Mouse (Mus musculus): ENCODE results near the gene Gm47955. TPM values are rescaled to one million over a fixed set of nuclear protein-coding genes. Genes with fewer than 3 reads are reported as not detected.

The Gm47955 gene
- total RNA-seq, 1 experiment: not detected

DNA sequence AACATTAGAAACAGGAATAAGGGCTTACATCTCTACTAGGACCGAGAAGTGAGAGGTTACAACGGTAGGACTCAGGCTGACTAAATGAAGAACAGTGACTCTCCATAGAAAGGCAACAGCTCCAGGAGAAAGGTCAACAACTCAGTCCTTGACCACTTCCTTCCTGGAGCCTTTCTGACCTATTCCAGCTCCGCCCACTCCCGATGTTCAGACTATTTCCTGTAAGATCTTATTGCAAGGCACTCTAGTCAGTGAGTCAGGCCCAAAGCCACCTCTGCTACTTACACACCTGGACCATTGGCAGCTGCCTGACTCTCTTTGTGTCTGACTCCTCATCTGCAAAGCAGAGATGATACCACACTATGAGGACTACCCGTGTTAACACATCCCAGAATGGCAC lies 15.7 kb downstream of the Gm47955 start:
- H3K4me1 ChIP-seq (ENCODE audit: control insufficient read depth in 2 of 2, insufficient read depth in 2 of 2, low read length in 2 of 2, poor library complexity in 1 of 2): no peaks in the 10 kb centered on the region
- in situ Hi-C loops (cut with MboI; ENCODE audit: low sequenced_read_pairs in 2 of 2, unreplicated experiment in 2 of 2): loop anchor here in 1 of 2 experiments (25.0 kb wide), 1 partner anchor 163 kb away; no protein-coding TSS in a partner anchor
- no peak overlapping the region for H3K9ac ChIP-seq (ENCODE audit: insufficient read depth, low read depth, low read length, poor library complexity, severe bottlenecking)
- H3K27ac ChIP-seq (ENCODE audit: insufficient read depth, low read depth, low read length, poor library complexity, severe bottlenecking): no peak overlapping the region
- no peak overlapping the region for H3K4me3 ChIP-seq (ENCODE audit: insufficient read depth in 1 of 2, low read depth in 1 of 2, low read length in 2 of 2, poor library complexity in 1 of 2, severe bottlenecking in 1 of 2)
- H3K36me3 ChIP-seq (ENCODE audit: control insufficient read depth, insufficient read depth, low read length, poor library complexity, severe bottlenecking): no peaks in the 10 kb centered on the region
- H3K9me3 ChIP-seq (ENCODE audit: control insufficient read depth, insufficient read depth, low read depth, low read length): no peaks in the 10 kb centered on the region
- TF ChIP-seq ZNF384 (IDR thresholded peaks at IDR 0.05; ENCODE audit: low read depth, low read length): no peak
- no peak for TF ChIP-seq ZC3H11A (IDR thresholded peaks at IDR 0.05; ENCODE audit: borderline replicate concordance, low read depth, low read length)
- no peak for TF ChIP-seq HCFC1 (IDR thresholded peaks at IDR 0.05; ENCODE audit: borderline replicate concordance, insufficient read depth, low read length)
- no peak for TF ChIP-seq CHD2 (IDR thresholded peaks at IDR 0.05; ENCODE audit: low read depth, low read length)
- no peak for DNase-seq (ENCODE audit: low read depth, low spot score)

DNA sequence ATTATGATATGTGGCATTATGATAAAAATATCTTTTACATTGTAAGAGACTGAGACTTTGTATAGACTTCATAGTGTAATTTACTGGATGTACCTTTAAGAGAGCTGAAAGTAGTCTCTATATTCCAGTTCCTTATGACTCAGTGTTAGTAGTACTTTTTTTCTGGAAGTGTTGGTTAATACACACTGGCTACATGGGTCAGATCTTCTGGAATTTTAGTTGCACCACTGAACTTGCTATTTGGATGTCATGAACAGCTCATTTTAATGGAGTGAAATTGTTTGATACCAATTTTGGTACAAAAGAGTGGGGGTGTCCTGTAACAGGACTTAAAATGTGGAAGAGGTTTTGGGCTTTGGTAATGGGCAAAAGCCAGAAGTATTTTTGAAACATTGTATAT lies 17.8 kb downstream of the Gm47955 start:
- no peaks in the 10 kb centered on the region for H3K9me3 ChIP-seq (ENCODE audit: control insufficient read depth, insufficient read depth, low read depth, low read length)
- TF ChIP-seq ZNF384 (IDR thresholded peaks at IDR 0.05; ENCODE audit: low read depth, low read length): no peak
- TF ChIP-seq HCFC1 (IDR thresholded peaks at IDR 0.05; ENCODE audit: borderline replicate concordance, insufficient read depth, low read length): no peak
- no peak for TF ChIP-seq CHD2 (IDR thresholded peaks at IDR 0.05; ENCODE audit: low read depth, low read length)
- no peak for TF ChIP-seq MAFK (IDR thresholded peaks at IDR 0.05; ENCODE audit: insufficient read depth, low read depth, low read length)
- no peak for TF ChIP-seq ZC3H11A (IDR thresholded peaks at IDR 0.05; ENCODE audit: borderline replicate concordance, low read depth, low read length)
- H3K36me3 ChIP-seq (ENCODE audit: control insufficient read depth, insufficient read depth, low read length, poor library complexity, severe bottlenecking): no peaks in the 10 kb centered on the region
- H3K9ac ChIP-seq (ENCODE audit: insufficient read depth, low read depth, low read length, poor library complexity, severe bottlenecking): no peak overlapping the region
- in situ Hi-C loops (cut with MboI; ENCODE audit: low sequenced_read_pairs in 2 of 2, unreplicated experiment in 2 of 2): loop anchor here in 1 of 2 experiments (25.0 kb wide), 1 partner anchor 166 kb away; no protein-coding TSS in a partner anchor
- H3K4me1 ChIP-seq (ENCODE audit: control insufficient read depth in 2 of 2, insufficient read depth in 2 of 2, low read length in 2 of 2, poor library complexity in 1 of 2): no peaks in the 10 kb centered on the region
- no peak overlapping the region for H3K4me3 ChIP-seq (ENCODE audit: insufficient read depth in 1 of 2, low read depth in 1 of 2, low read length in 2 of 2, poor library complexity in 1 of 2, severe bottlenecking in 1 of 2)
- DNase-seq (ENCODE audit: low read depth, low spot score): no peak
- no peak overlapping the region for H3K27ac ChIP-seq (ENCODE audit: insufficient read depth, low read depth, low read length, poor library complexity, severe bottlenecking)

DNA sequence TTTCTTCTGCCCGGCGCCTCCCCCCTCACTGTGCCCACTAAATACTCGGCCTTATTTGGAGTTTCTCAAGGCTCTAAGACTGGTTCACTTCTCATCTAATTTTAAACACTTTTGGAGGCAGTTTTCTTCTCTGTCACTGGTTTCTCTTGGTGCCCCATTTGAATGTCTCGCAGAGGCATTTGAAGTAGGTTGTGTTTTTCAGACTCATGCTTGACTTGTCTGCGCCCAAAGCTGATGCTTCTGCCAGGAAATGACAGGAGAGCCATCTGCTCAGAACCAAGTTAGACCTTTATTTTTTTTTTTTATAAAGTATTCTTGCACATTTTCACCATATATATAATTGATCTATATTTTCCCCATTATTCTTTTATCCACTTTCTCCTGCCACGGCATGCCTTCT lies 26.7 kb downstream of the Gm47955 start:
- no peaks in the 10 kb centered on the region for H3K36me3 ChIP-seq (ENCODE audit: control insufficient read depth, insufficient read depth, low read length, poor library complexity, severe bottlenecking)
- no peak overlapping the region for H3K27ac ChIP-seq (ENCODE audit: insufficient read depth, low read depth, low read length, poor library complexity, severe bottlenecking)
- no peak for TF ChIP-seq ZC3H11A (IDR thresholded peaks at IDR 0.05; ENCODE audit: borderline replicate concordance, low read depth, low read length)
- TF ChIP-seq MAFK (IDR thresholded peaks at IDR 0.05; ENCODE audit: insufficient read depth, low read depth, low read length): no peak
- no peak for TF ChIP-seq HCFC1 (IDR thresholded peaks at IDR 0.05; ENCODE audit: borderline replicate concordance, insufficient read depth, low read length)
- TF ChIP-seq ZNF384 (IDR thresholded peaks at IDR 0.05; ENCODE audit: low read depth, low read length): no peak
- no peak for TF ChIP-seq CHD2 (IDR thresholded peaks at IDR 0.05; ENCODE audit: low read depth, low read length)
- in situ Hi-C loops (cut with MboI; ENCODE audit: low sequenced_read_pairs in 2 of 2, unreplicated experiment in 2 of 2): loop anchor here (10.0 to 25.0 kb wide), 2 partner anchors 174 to 182 kb away; no protein-coding TSS in a partner anchor
- H3K4me1 ChIP-seq (ENCODE audit: control insufficient read depth in 2 of 2, insufficient read depth in 2 of 2, low read length in 2 of 2, poor library complexity in 1 of 2): no peaks in the 10 kb centered on the region
- DNase-seq (ENCODE audit: low read depth, low spot score): no peak
- H3K9me3 ChIP-seq (ENCODE audit: control insufficient read depth, insufficient read depth, low read depth, low read length): no peaks in the 10 kb centered on the region
- no peak overlapping the region for H3K4me3 ChIP-seq (ENCODE audit: insufficient read depth in 1 of 2, low read depth in 1 of 2, low read length in 2 of 2, poor library complexity in 1 of 2, severe bottlenecking in 1 of 2)
- H3K9ac ChIP-seq (ENCODE audit: insufficient read depth, low read depth, low read length, poor library complexity, severe bottlenecking): no peak overlapping the region

DNA sequence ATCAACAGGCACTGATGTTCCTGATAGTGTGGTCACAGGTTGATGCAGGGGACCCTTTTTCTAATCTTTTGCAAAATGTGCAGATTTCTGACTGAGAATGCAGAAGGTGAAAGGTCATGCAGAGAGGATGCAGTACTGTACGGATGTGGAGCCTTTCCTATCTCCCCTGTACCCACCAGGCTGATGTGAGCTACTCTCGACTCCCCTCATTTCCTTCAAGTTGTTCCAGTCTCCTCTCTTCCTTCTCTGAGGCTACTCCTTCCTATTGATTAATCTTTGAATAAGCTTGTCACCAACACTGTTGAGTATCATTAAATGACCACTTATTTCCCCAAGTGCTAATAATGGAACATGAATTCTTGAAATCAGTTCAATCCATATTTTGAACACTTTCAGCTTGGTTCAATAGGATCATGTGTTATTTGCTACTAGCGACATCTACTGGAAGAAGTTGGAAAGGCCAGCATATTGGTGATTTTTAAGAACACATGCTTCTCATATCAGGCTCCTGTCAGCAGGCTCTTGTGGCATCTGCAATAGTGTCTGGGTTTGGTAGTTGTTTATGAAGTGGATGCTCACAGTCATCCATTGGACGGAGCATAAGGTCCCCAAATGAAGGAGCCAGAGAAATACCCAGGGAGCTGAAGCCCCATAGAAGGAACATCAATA lies 27.6 kb downstream of the Gm47955 start:
- DNase-seq (ENCODE audit: low read depth, low spot score): peak; percentile 63
- no peak overlapping the region for H3K4me3 ChIP-seq (ENCODE audit: insufficient read depth in 1 of 2, low read depth in 1 of 2, low read length in 2 of 2, poor library complexity in 1 of 2, severe bottlenecking in 1 of 2)
- no peaks in the 10 kb centered on the region for H3K4me1 ChIP-seq (ENCODE audit: control insufficient read depth in 2 of 2, insufficient read depth in 2 of 2, low read length in 2 of 2, poor library complexity in 1 of 2)
- TF ChIP-seq ZC3H11A (IDR thresholded peaks at IDR 0.05; ENCODE audit: borderline replicate concordance, low read depth, low read length) (peak; percentile 43; the same call in 1 of the 2 replicates), MAFK (IDR thresholded peaks at IDR 0.05; ENCODE audit: insufficient read depth, low read depth, low read length) (no peak)
- in situ Hi-C loops (cut with MboI; ENCODE audit: low sequenced_read_pairs in 2 of 2, unreplicated experiment in 2 of 2): loop anchor here (10.0 to 25.0 kb wide), 2 partner anchors 175 to 183 kb away; no protein-coding TSS in a partner anchor
- no peaks in the 10 kb centered on the region for H3K36me3 ChIP-seq (ENCODE audit: control insufficient read depth, insufficient read depth, low read length, poor library complexity, severe bottlenecking)
- H3K9ac ChIP-seq (ENCODE audit: insufficient read depth, low read depth, low read length, poor library complexity, severe bottlenecking): no peak overlapping the region
- no peaks in the 10 kb centered on the region for H3K9me3 ChIP-seq (ENCODE audit: control insufficient read depth, insufficient read depth, low read depth, low read length)
- no peak overlapping the region for H3K27ac ChIP-seq (ENCODE audit: insufficient read depth, low read depth, low read length, poor library complexity, severe bottlenecking)

All from ES-E14 (cell line).